In the genomic region with DNA sequence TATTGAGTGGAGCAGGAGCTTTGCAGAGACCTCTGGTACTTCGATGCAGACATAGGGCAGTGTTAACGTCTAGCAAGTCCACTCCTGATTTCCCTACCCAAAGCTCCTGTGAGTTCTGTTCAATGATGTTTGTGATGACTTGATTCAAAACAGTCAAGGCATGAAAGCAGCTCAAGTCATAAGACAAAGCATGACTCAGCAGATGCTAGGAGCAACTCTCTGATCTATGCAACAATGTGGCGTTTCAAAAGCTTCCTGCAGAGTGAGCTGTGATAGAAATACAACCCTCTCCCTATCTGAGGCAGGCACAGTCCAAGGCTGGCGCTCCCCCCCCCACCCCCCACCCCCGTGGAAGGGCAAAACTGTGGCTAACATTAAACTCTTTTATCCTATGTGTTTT, we compare ENCODE assay signal across 12 mouse cellular contexts.
DNase-seq lines count a peak whose midpoint lies in the region; ATAC-seq and TF ChIP-seq lines count a peak whose summit lies in the region.
"Had no signal": no experiment of that assay in that cellular context is flagged by ENCODE, and none has a peak within 500 bp of the region (broad histone marks: within the 10 kb centered on the region; RNA-seq: fewer than 3 reads in every experiment).

No protein-coding gene starts in this region.

- no peak for TF ChIP-seq CTCF in liver, embryonic 14.5 days (IDR thresholded peaks at IDR 0.05; ENCODE audit: low read depth)

- H3K36me3 ChIP-seq in liver, embryonic 14.5 days (replicated peaks; ENCODE audit: control insufficient read depth, insufficient read depth, low read depth) = no peaks in the 10 kb centered on the region
- no peaks in the 10 kb centered on the region for H3K36me3 ChIP-seq in ES-E14 (ENCODE audit: control insufficient read depth, insufficient read depth, low read length, poor library complexity, severe bottlenecking)
- H3K36me3 ChIP-seq: G1E had no signal

- H3K9ac ChIP-seq in liver, embryonic 14.5 days (replicated peaks) = no peak overlapping the region
- no peak overlapping the region for H3K9ac ChIP-seq in ES-E14 (ENCODE audit: insufficient read depth, low read depth, low read length, poor library complexity, severe bottlenecking)
- H3K9ac ChIP-seq: limb, embryonic 12.5 days had no signal

- H3K27me3 ChIP-seq in liver, embryonic 14.5 days (ENCODE audit: control insufficient read depth, insufficient read depth, low read length) = no peaks in the 10 kb centered on the region
- H3K27me3 ChIP-seq: limb, embryonic 12.5 days had no signal

- no peak overlapping the region for H3K27ac ChIP-seq in liver, embryonic 14.5 days
- H3K27ac ChIP-seq in ES-E14 (ENCODE audit: insufficient read depth, low read depth, low read length, poor library complexity, severe bottlenecking) = no peak overlapping the region
- H3K27ac ChIP-seq: limb, embryonic 12.5 days had no signal

- ATAC-seq in liver, embryonic 14.5 days (ENCODE audit: insufficient read depth) = 0 out of 2 replicates have a peak, but pooled peaks have one; percentile 50

- in situ Hi-C loops in ES-E14 (cut with MboI; ENCODE audit: low sequenced_read_pairs in 2 of 2, unreplicated experiment in 2 of 2) = no loop called here

- DNase-seq in embryo, embryonic 10 days (ENCODE audit: low spot score) = peak; percentile 54
- no peak for DNase-seq in embryo, embryonic 9.5 days (ENCODE audit: extremely low spot score)
- DNase-seq in liver, embryonic 14.5 days (ENCODE audit: low read depth in 3 of 3, low spot score in 3 of 3) = peak in 1 of 3 experiments; percentile 6
- DNase-seq in liver = no peak
- no peak for DNase-seq in ES-E14 (ENCODE audit: low read depth, low spot score)
- DNase-seq in fibroblast of lung, adult 2 months (ENCODE audit: low read depth) = peak; percentile 37
- DNase-seq in urinary bladder, adult 18-20 months (ENCODE audit: low spot score in 2 of 2) = no peak
- DNase-seq in right cerebral cortex, postnatal 10 days (ENCODE audit: low spot score in 2 of 2) = no peak
- DNase-seq: cerebellum, postnatal 25 days; right cerebral cortex, postnatal 25 days had no signal

- no peak overlapping the region for H3K4me3 ChIP-seq in liver, embryonic 14.5 days (ENCODE audit: insufficient read depth in 1 of 2, low read depth in 2 of 2, low read length in 2 of 2)
- no peak overlapping the region for H3K4me3 ChIP-seq in ES-E14 (ENCODE audit: insufficient read depth in 1 of 2, low read depth in 1 of 2, low read length in 2 of 2, poor library complexity in 1 of 2, severe bottlenecking in 1 of 2)
- H3K4me3 ChIP-seq: limb, embryonic 12.5 days had no signal

- no peaks in the 10 kb centered on the region for H3K9me3 ChIP-seq in liver, embryonic 14.5 days (ENCODE audit: control insufficient read depth, low read length)
- H3K9me3 ChIP-seq in ES-E14 (ENCODE audit: control insufficient read depth, insufficient read depth, low read depth, low read length) = no peaks in the 10 kb centered on the region
- H3K9me3 ChIP-seq: limb, embryonic 12.5 days had no signal

- H3K4me1 ChIP-seq in liver, embryonic 14.5 days (replicated peaks; ENCODE audit: control insufficient read depth in 2 of 2, insufficient read depth in 2 of 2, low read length in 1 of 2) = peaks cover 0 to 4% of the 10 kb centered on the region in 2 experiments; a peak in 2 of 4 replicates
- H3K4me1 ChIP-seq in ES-E14 (ENCODE audit: control insufficient read depth in 2 of 2, insufficient read depth in 2 of 2, low read length in 2 of 2, poor library complexity in 1 of 2) = no peaks in the 10 kb centered on the region

- 38% methylated on average over 5 of the region's 5 CpGs for WGBS in liver, embryonic 14.5 days (ENCODE audit: insufficient replicate concordance)

- TF ChIP-seq EP300 in liver, embryonic 14.5 days (IDR thresholded peaks at IDR 0.05; ENCODE audit: low read depth) = no peak

- no peak overlapping the region for H3K4me2 ChIP-seq in liver, embryonic 14.5 days (ENCODE audit: low read depth)
- H3K4me2 ChIP-seq: limb, embryonic 12.5 days had no signal

TF ChIP-seq in ES-E14, 5 proteins besides CTCF, POLR2A, EP300 and RAD21:
- TF ChIP-seq ZNF384 (IDR thresholded peaks at IDR 0.05; ENCODE audit: low read depth, low read length) (no peak), MAFK (IDR thresholded peaks at IDR 0.05; ENCODE audit: insufficient read depth, low read depth, low read length) (peak; percentile 72)

Comparison
In these comparisons a context has a peak if more than half of its experiments do, and no peak if none do; other contexts are left out.
1. DNase-seq: peak in embryo, embryonic 10 days (single experiment) and fibroblast of lung, adult 2 months (single experiment); none in embryo, embryonic 9.5 days (single experiment), liver (single experiment), ES-E14 (single experiment), urinary bladder, adult 18-20 months (0 of 2) and right cerebral cortex, postnatal 10 days (0 of 2).